Mouse (Mus musculus) hindlimb bud, embryonic 11.5 days (tissue): Measurements from ENCODE around the gene Bst1.
A peak's percentile ranks its signal among the peaks of the same experiment; 100 is the strongest.

ENCODE experiments used
- DNase-seq: peaks from one replicate; pipeline ENCODE4 v3.0.0-alpha.2; 2012; ENCODE audit warnings: low read depth, low spot score; ENCODE audit errors: extremely low spot score

Gene Bst1

DNA sequence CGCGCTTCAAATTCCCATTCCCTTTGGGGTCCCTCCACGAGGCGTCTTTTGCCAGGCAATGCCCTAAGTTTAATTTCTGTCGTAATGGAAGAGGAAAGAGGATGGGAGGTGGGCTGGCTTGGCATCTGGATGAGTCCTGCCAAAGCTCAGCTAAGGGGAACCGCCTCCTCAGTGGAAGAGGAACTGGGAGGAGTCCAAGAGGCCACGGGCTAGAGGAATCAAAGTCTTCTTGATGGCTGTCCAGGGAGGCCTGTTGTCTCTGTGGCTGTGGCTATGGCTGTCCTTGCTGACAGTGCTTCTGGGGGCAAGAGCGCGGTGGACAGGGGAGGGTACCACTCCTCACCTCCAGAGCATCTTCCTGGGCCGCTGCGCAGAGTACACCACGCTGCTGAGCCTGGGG is at the start of gene Bst1:
Bst1 (plus strand) TSS at position 191 of the 400 bp plus-strand sequence.
- no peak for DNase-seq

- no peak for DNase-seq
Measured at GRCm38 (mm10) chr5:43770618-43771354, 47.9 kb upstream of the Bst1 start.

- no peak for DNase-seq
Measured at GRCm38 (mm10) chr5:43771555-43771954, 47.1 kb upstream of the Bst1 start.

- DNase-seq = no peak
Measured at GRCm38 (mm10) chr5:43776407-43776806, 42.3 kb upstream of the Bst1 start.

- DNase-seq = no peak
Measured at GRCm38 (mm10) chr5:43776993-43777392, 41.7 kb upstream of the Bst1 start.

- no peak for DNase-seq
Measured at GRCm38 (mm10) chr5:43778583-43778982, 40.1 kb upstream of the Bst1 start.

GRCm38 (mm10) chr5:43781423-43781976 is 37.2 kb upstream of the Bst1 start:
- no peak for DNase-seq

GRCm38 (mm10) chr5:43781977-43782930 is 36.4 kb upstream of the Bst1 start:
- no peak for DNase-seq

GRCm38 (mm10) chr5:43783996-43784395 is 34.7 kb upstream of the Bst1 start:
- no peak for DNase-seq

GRCm38 (mm10) chr5:43786607-43787006 is 32.1 kb upstream of the Bst1 start:
- DNase-seq = no peak

GRCm38 (mm10) chr5:43787976-43788752 is 30.5 kb upstream of the Bst1 start:
- no peak for DNase-seq

- no peak for DNase-seq
Measured at GRCm38 (mm10) chr5:43792354-43792753, 26.3 kb upstream of the Bst1 start.

- no peak for DNase-seq
Measured at GRCm38 (mm10) chr5:43799530-43799929, 19.2 kb upstream of the Bst1 start.

- no peak for DNase-seq
Measured at GRCm38 (mm10) chr5:43800700-43801099, 18.0 kb upstream of the Bst1 start.

- no peak for DNase-seq
Measured at GRCm38 (mm10) chr5:43801253-43801652, 17.4 kb upstream of the Bst1 start.

DNA sequence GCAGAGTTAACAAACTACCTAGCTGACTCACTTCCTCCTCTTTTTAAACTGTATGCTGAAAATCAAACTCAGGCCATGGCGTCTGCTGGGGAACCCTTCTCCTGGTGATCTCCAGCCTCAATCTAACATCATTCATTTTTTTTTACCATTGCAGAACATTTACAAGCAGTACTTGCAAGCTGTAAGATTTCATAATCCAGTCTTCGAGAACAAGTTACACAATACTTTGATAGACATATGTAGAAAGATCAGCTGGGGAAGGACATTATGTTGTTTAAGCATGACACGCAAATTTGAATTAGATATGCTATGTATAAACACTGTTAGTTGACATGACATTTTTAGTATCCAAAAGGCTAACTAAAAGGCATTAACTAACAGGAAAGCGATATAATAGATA is 16.9 kb upstream of the Bst1 start:
- no peak for DNase-seq

DNA sequence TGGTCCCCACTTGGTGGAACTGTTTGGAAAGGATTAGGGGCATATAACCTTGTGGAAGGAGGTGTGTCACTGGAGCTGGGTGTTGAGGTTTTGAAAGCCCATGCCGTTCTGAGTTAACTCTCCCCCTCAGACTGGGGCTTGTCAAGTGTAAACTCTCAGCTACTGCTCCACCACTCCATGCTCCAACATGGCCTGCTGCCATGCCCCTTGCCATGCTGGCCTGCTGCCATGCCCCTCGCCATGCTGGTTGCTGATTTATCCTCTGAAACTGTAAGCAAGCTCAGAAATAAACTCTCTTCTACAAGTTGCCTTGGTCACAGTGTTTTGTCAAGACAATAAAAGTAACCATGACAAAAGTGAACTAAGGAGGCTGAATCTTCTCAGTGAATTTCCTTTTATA is 13.3 kb upstream of the Bst1 start:
- no peak for DNase-seq

- DNase-seq = no peak
Measured at GRCm38 (mm10) chr5:43806340-43806739, 12.3 kb upstream of the Bst1 start.

- DNase-seq = no peak
Measured at GRCm38 (mm10) chr5:43806914-43807313, 11.8 kb upstream of the Bst1 start.

- DNase-seq = peak; percentile 60
Measured at GRCm38 (mm10) chr5:43807744-43808696, 10.7 kb upstream of the Bst1 start.
